Mouse (Mus musculus) forebrain, postnatal 0 days (tissue): ENCODE measurements around the gene Nfix. TPM values are rescaled to one million over a fixed set of nuclear protein-coding genes. Genes with fewer than 3 reads are reported as not detected.

Experiments
- ATAC-seq: fragments of 200-750 bp; cut with Nextera tagmentation; 2 replicates; pipeline ENCODE4 v1.8.0; 2017; ENCODE audit warnings: mild to moderate bottlenecking, moderate library complexity
- DNase-seq: peaks from one replicate; pipeline ENCODE4 v3.0.0-alpha.2; 2015
- H3K27ac ChIP-seq: fragments of 300-500 bp; sonication (generic); 2 replicates; pipeline ENCODE4 v1.5.1; 2014; ENCODE audit warnings: low read depth, mild to moderate bottlenecking, antibody characterized with exemption, low read length, moderate library complexity, mixed read lengths
- H3K27me3 ChIP-seq: fragments of 300-500 bp; sonication (generic); 2 replicates; pipeline ENCODE4 v1.6.1; 2014; ENCODE audit warnings: mild to moderate bottlenecking, low read length, mixed read lengths; ENCODE audit not compliant: insufficient read depth
- H3K36me3 ChIP-seq: fragments of 300-500 bp; sonication (generic); 2 replicates; pipeline ENCODE4 v1.6.1; 2014; ENCODE audit warnings: mild to moderate bottlenecking, moderate library complexity; ENCODE audit not compliant: insufficient read depth
- H3K4me1 ChIP-seq: fragments of 300-500 bp; sonication (generic); 2 replicates; pipeline ENCODE4 v1.6.1; 2014; ENCODE audit warnings: antibody characterized with exemption; ENCODE audit not compliant: insufficient read depth
- H3K4me2 ChIP-seq: fragments of 300-500 bp; sonication (generic); 2 replicates; pipeline ENCODE4 v1.6.1; 2014; ENCODE audit warnings: low read depth, mild to moderate bottlenecking, moderate library complexity
- H3K4me3 ChIP-seq: fragments of 300-500 bp; sonication (generic); 2 replicates; pipeline ENCODE4 v1.5.1; 2014; ENCODE audit warnings: low read depth, low read length, mixed read lengths
- H3K9ac ChIP-seq: fragments of 300-500 bp; sonication (generic); 2 replicates; pipeline ENCODE4 v1.6.1; 2014; ENCODE audit warnings: mild to moderate bottlenecking
- H3K9me3 ChIP-seq: fragments of 300-500 bp; sonication (generic); 2 replicates; pipeline ENCODE4 v1.6.1; 2016; ENCODE audit warnings: low read length
- CTCF ChIP-seq: sonication (generic); IDR thresholded peaks from 2 replicates; pipeline ENCODE4 v1.5.1; 2016; ENCODE audit warnings: antibody characterized with exemption, control low read depth, low read depth
- WGBS: fragments of 180-500 bp; shearing (Covaris S2); extraction: QIAGEN DNeasy Blood & Tissue Kit; methylation state at CpG from one replicate; pipeline ENCODE4 v1.1.7; 2014; 5-methylcytosine and 5-hydroxymethylcytosine counted together
- polyA plus RNA-seq: library from polyadenylated mRNA; unstranded; fragments of >200 nt; fragmentation: Nextera tagmentation; extraction: Ambion mirVana; gene quantifications from 2 replicates; pipeline ENCODE4 v1.2.1, GENCODE M21; 2015
- total RNA-seq: library from RNA; depleted of rRNA; stranded (reverse); fragments of >200 nt; gene quantifications from 2 replicates; pipeline ENCODE4 v1.2.3, GENCODE M21; 2014; rRNA removed

Gene Nfix
- total and polyA plus RNA-seq, 2 experiments from 2014 or later: 111 to 376 TPM

GRCm38 (mm10) chr8:84653092-84653631, 147.0 kb downstream of the Nfix start:
- Histone ChIP-seq H3K36me3 (no peaks in the 10 kb centered on the region), H3K4me1 (no peaks in the 10 kb centered on the region), H3K9me3 (no peaks in the 10 kb centered on the region), H3K4me3 (no peak overlapping the region), H3K27ac (no peak overlapping the region), H3K27me3 (no peaks in the 10 kb centered on the region), H3K9ac (no peak overlapping the region), H3K4me2 (no peak overlapping the region)
- ATAC-seq: no peak
- 66% methylated on average over 9 of the region's 9 CpGs for WGBS
- TF ChIP-seq CTCF: no peak
- DNase-seq: no peak

DNA sequence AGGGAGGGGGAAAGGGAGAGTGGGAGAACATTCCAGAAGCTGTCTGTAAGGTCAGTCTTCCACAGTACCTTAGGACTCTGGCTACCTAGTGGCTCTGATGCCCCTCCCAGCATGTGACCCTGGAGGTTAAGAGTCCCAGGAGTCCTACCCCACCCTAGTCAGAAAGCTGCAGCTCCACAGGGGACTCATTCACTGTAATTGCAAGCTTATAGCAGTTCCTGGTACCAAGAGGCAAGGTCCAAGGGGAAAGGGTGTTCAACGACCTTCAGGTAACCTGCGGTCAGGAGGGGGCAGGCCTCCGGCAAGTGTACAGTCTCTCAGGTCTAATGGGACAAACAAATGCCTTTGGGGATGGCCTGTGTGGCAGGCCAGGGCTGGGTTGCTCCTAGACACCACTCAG, 149.9 kb downstream of the Nfix start:
- no peak for TF ChIP-seq CTCF
- 46% methylated on average over 3 of the region's 3 CpGs for WGBS
- DNase-seq: no peak
- no peaks in the 10 kb centered on the region for H3K27me3 ChIP-seq
- no peaks in the 10 kb centered on the region for H3K9me3 ChIP-seq
- H3K4me1 ChIP-seq: no peaks in the 10 kb centered on the region
- no peaks in the 10 kb centered on the region for H3K36me3 ChIP-seq
- no peak overlapping the region for H3K9ac ChIP-seq
- H3K4me3 ChIP-seq: no peak overlapping the region
- H3K4me2 ChIP-seq: no peak overlapping the region
- ATAC-seq: no peak
- no peak overlapping the region for H3K27ac ChIP-seq

Other genes starting within 250 kb of the Nfix start
- 4.8 and 8.5 TPM in 2 replicates for gene Ier2, start 137.5 kb downstream of the Nfix start, total RNA-seq
- gene Ier2, start 137.5 kb downstream of the Nfix start, polyA plus RNA-seq: 19.3 and 22.7 TPM in 2 replicates
- gene Trmt1, start 114.0 kb downstream of the Nfix start, total RNA-seq: 89.5 and 94.8 TPM in 2 replicates
- 59.8 and 67.5 TPM in 2 replicates for gene Trmt1, start 114.0 kb downstream of the Nfix start, polyA plus RNA-seq
- 65.9 and 78.2 TPM in 2 replicates for gene Nacc1, start 112.5 kb downstream of the Nfix start, total RNA-seq
- 14.6 and 14.7 TPM in 2 replicates for gene Nacc1, start 112.5 kb downstream of the Nfix start, polyA plus RNA-seq
- gene Lyl1, start 98.9 kb downstream of the Nfix start, total RNA-seq: 2.2 and 2.7 TPM in 2 replicates
- gene Lyl1, start 98.9 kb downstream of the Nfix start, polyA plus RNA-seq: 2.4 and 2.5 TPM in 2 replicates
- not detected in 2 replicates for gene G430095P16Rik, start 77.3 kb downstream of the Nfix start, total RNA-seq
- gene G430095P16Rik, start 77.3 kb downstream of the Nfix start, polyA plus RNA-seq: 0.56 and 1.0 TPM in 2 replicates
- gene Dand5, start 22.5 kb upstream of the Nfix start, total RNA-seq: 4.7 and 6.9 TPM in 2 replicates
- 8.2 and 10.0 TPM in 2 replicates for gene Dand5, start 22.5 kb upstream of the Nfix start, polyA plus RNA-seq
- 24.7 and 28.7 TPM in 2 replicates for gene Gadd45gip1, start 31.2 kb upstream of the Nfix start, total RNA-seq
- 36.7 and 40.8 TPM in 2 replicates for gene Gadd45gip1, start 31.2 kb upstream of the Nfix start, polyA plus RNA-seq
- gene Rad23a, start 40.3 kb upstream of the Nfix start, total RNA-seq: 32.2 and 55.3 TPM in 2 replicates
- gene Rad23a, start 40.3 kb upstream of the Nfix start, polyA plus RNA-seq: 63.5 and 77.4 TPM in 2 replicates
- 470 and 505 TPM in 2 replicates for gene Calr, start 46.6 kb upstream of the Nfix start, total RNA-seq
- gene Calr, start 46.6 kb upstream of the Nfix start, polyA plus RNA-seq: 354 and 405 TPM in 2 replicates
- 77.1 and 91.2 TPM in 2 replicates for gene Farsa, start 56.6 kb upstream of the Nfix start, total RNA-seq
- 100 and 103 TPM in 2 replicates for gene Farsa, start 56.6 kb upstream of the Nfix start, polyA plus RNA-seq
- gene Syce2, start 71.8 kb upstream of the Nfix start, total RNA-seq: 27.5 and 32.2 TPM in 2 replicates
- 77.9 and 78.2 TPM in 2 replicates for gene Syce2, start 71.8 kb upstream of the Nfix start, polyA plus RNA-seq
- gene Gcdh, start 93.6 kb upstream of the Nfix start, total RNA-seq: 28.9 and 31.5 TPM in 2 replicates
- gene Gcdh, start 93.6 kb upstream of the Nfix start, polyA plus RNA-seq: 21.3 and 27.5 TPM in 2 replicates
- gene Klf1, start 101.6 kb upstream of the Nfix start, total RNA-seq: 0.46 TPM in 1 of 2 replicates, not detected in the other
- 0.50 and 0.77 TPM in 2 replicates for gene Klf1, start 101.6 kb upstream of the Nfix start, polyA plus RNA-seq
- 3.6 and 3.7 TPM in 2 replicates for gene Dnase2a, start 108.2 kb upstream of the Nfix start, total RNA-seq
- gene Dnase2a, start 108.2 kb upstream of the Nfix start, polyA plus RNA-seq: 6.3 and 7.1 TPM in 2 replicates
- 39.7 and 57.7 TPM in 2 replicates for gene Mast1, start 137.0 kb upstream of the Nfix start, total RNA-seq
- 44.2 and 63.8 TPM in 2 replicates for gene Mast1, start 137.0 kb upstream of the Nfix start, polyA plus RNA-seq
- gene Rtbdn, start 146.6 kb upstream of the Nfix start, total RNA-seq: 4.8 and 10.4 TPM in 2 replicates
- gene Rtbdn, start 146.6 kb upstream of the Nfix start, polyA plus RNA-seq: 1.7 and 3.5 TPM in 2 replicates
- not detected in 2 replicates for gene Gm49661, start 169.1 kb upstream of the Nfix start, total RNA-seq
- not detected in 2 replicates for gene Gm49661, start 169.1 kb upstream of the Nfix start, polyA plus RNA-seq
- gene Prdx2, start 169.2 kb upstream of the Nfix start, total RNA-seq: 814 and 983 TPM in 2 replicates
- 974 and 1,110 TPM in 2 replicates for gene Prdx2, start 169.2 kb upstream of the Nfix start, polyA plus RNA-seq
- gene Rnaseh2a, start 169.4 kb upstream of the Nfix start, total RNA-seq: 39.8 and 42.7 TPM in 2 replicates
- 52.2 and 56.3 TPM in 2 replicates for gene Rnaseh2a, start 169.4 kb upstream of the Nfix start, polyA plus RNA-seq
- 21.9 and 22.2 TPM in 2 replicates for gene Junb, start 178.4 kb upstream of the Nfix start, total RNA-seq
- gene Junb, start 178.4 kb upstream of the Nfix start, polyA plus RNA-seq: 10.1 and 15.9 TPM in 2 replicates
- gene Hook2, start 190.3 kb upstream of the Nfix start, total RNA-seq: 30.3 and 32.5 TPM in 2 replicates
- gene Hook2, start 190.3 kb upstream of the Nfix start, polyA plus RNA-seq: 22.6 and 28.7 TPM in 2 replicates
- gene Best2, start 214.2 kb upstream of the Nfix start, total RNA-seq: not detected in 2 replicates
- gene Best2, start 214.2 kb upstream of the Nfix start, polyA plus RNA-seq: 0.11 and 0.15 TPM in 2 replicates
- gene Asna1, start 224.9 kb upstream of the Nfix start, total RNA-seq: 136 and 160 TPM in 2 replicates
- 153 and 180 TPM in 2 replicates for gene Asna1, start 224.9 kb upstream of the Nfix start, polyA plus RNA-seq
- gene Trir, start 226.5 kb upstream of the Nfix start, total RNA-seq: 338 and 447 TPM in 2 replicates
- gene Trir, start 226.5 kb upstream of the Nfix start, polyA plus RNA-seq: 161 and 178 TPM in 2 replicates
- 129 and 155 TPM in 2 replicates for gene Tnpo2, start 236.6 kb upstream of the Nfix start, total RNA-seq
- gene Tnpo2, start 236.6 kb upstream of the Nfix start, polyA plus RNA-seq: 40.4 and 52.3 TPM in 2 replicates